Mouse (Mus musculus) MN1 (cell line): ENCODE measurements around the gene Dvl3.
"Not testable (repeated sequence)": the region's sequence is repeated elsewhere in the genome, so short reads cannot be mapped to it uniquely, and the experiment has no call there.

Source experiments
- DNase-seq: peaks from one replicate; pipeline ENCODE4 v3.0.0-alpha.2; 2016; ENCODE audit warnings: low spot score

Gene Dvl3

GRCm38 (mm10) chr16:20516726-20517201 is at the start of gene Dvl3:
Gene Dvl3 (plus strand): TSS chr16:20516982.
- DNase-seq = peak; percentile 90

GRCm38 (mm10) chr16:20470981-20471380 is 45.8 kb upstream of the Dvl3 start:
- no peak for DNase-seq

DNA sequence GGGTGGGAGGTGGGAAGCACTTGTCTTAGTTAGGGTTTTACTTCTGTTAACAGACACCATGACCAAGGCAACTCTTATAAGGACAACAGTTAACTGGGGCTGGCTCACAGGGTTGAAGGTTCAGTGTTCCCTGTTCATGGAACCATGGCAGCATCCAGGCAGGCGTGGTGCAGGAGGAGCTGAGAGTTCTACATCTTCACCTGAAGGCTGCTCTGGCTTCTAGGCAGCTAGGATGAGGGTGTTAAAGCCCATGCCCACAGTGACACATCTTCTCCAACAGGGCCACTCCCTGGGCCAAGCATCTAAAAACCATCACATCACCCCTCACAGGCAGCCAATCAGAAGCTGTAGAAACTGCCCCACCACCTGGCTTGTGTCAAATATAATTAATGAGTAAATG is 45.1 kb upstream of the Dvl3 start:
- DNase-seq = no peak

GRCm38 (mm10) chr16:20473748-20474147 is 43.0 kb upstream of the Dvl3 start:
- DNase-seq = no peak

- no peak for DNase-seq
Observed at GRCm38 (mm10) chr16:20474211-20474610, 42.6 kb upstream of the Dvl3 start.

DNA sequence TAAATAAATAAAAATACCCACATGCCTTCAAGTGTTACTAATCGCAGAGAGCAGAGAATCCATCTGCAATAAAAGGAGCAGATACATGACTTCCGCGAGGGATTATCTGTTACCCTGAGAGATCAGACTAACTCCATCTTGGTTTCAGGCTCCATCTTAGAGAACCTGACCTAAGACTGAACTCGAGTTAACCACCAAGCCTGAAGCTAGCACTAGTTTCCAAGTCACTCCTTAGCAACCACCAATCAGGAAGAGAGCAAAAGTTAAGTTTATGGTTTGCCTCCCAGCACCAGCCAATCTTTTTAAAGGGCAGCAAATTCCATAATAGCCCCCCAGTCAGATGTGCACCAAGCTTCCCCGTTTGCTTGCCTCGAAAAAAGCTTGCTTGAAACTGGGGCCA is 42.0 kb upstream of the Dvl3 start:
- no peak for DNase-seq

DNA sequence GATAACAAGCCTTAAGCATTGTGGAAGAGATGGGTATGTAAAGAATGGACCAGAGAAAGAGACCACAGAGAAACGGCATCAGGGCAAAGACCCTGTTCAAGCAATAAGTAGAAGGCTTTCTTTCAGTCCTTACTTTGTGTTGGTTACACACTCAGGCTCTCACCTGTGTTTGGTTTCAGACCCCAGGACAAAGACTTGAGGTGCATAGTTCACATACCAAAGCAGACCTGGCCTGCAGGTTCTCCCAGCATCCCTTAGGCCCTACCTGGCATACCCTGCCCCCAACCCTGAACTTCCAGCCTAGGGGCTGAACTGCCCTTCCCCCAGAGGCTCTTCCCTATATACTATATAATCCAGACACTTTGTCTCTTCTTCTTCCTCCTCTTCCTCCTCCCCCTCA is 41.4 kb upstream of the Dvl3 start:
- DNase-seq = no peak

DNA sequence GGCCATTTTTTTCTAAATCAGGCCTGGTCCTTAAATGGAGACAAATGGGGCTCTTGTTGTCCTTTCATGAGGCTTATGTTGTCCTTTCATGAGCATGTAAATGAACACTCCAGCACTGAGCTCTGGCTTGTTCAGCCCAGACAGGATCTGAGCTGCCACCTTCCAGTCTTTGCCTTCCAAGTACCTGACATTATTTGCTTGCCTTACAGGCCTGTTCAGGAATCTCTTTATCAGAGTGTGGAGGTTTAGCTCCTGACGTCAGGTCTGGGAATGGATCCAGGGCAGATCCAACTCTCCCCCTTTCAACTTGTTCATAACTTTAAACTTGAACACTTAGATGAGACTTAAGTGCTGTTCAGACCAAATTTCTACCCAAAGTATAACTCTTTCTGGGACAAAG is 39.9 kb upstream of the Dvl3 start:
- no peak for DNase-seq

- no peak for DNase-seq
Observed at GRCm38 (mm10) chr16:20477270-20477669, 39.5 kb upstream of the Dvl3 start.

DNA sequence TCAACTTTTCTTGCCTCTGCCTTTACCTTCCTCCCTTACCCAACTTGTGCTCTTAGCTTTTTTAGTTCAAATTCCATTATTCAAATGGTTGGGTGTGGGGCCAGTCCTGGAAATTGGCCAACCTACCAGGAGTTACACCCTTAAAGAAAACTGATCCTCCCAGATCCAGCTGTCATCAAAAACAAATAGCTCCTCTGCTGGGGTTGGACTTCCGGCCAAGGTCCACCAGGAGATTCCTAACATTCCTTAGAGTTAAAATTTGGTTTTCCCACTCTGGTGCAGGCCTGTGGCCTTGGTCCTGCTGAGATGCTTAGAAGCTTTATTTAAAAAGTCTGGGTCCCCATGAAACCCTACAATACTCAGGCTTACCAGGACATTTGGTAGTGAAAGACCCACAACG is 38.3 kb upstream of the Dvl3 start:
- DNase-seq = no peak

- not testable (repeated sequence) for DNase-seq
Observed at GRCm38 (mm10) chr16:20479026-20479760, 37.6 kb upstream of the Dvl3 start.

DNA sequence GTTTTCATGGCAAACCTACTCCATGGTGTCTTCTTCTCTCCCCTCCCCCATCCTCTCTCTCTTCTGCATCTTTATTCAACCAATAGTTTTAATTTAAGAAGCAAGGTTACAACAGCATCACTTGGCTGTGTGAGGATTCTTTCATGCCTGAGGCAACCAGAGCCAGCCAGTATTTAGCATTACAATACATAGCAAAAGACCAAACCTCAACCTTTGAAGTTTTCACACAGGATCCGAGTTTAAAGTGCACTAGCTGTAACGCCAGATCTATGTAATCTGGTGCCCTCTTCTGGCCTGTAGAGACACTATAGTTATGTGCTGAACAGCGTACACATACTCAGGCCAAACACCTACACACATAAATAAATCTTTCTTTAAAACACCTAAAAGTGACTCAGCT is 36.7 kb upstream of the Dvl3 start:
- DNase-seq = no peak

DNA sequence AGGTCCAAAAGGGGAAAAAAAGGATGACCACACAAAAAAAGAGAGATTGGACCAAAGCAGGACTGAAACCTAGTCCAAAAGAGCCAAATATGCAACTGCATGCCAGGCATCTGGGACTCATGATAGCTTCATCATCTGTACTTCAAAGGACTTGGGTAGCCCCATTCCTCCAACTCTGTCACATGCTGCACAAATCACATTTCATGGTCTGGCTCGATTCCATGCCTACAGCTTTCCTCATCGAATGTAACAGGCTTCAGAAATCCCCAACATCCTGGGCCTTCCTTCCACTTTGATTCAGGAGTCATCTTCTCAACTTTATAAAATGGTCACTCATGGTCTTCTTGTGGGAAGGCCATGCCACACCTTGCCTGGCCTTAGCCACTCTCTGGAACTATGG is 35.0 kb upstream of the Dvl3 start:
- no peak for DNase-seq

DNA sequence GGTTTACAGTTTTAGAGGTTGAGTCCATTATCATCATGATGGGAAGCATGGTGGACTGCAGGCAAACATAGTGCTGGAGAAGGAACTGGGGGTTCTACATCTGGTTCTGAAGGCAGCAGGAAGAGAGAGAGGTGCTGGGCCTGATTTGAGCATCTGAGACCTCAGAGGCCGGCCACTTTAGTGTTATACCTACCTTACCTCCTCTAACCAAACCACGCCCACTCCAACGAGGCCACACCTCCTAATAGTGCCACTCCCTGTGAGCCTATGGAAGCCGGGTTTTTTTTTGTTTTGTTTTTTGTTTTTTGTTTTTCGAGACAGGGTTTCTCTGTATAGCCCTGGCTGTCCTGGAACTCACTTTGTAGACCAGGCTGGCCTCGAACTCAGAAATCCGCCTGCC is 33.1 kb upstream of the Dvl3 start:
- DNase-seq = not testable (repeated sequence)

- DNase-seq = no peak
Observed at GRCm38 (mm10) chr16:20485061-20485460, 31.7 kb upstream of the Dvl3 start.

DNA sequence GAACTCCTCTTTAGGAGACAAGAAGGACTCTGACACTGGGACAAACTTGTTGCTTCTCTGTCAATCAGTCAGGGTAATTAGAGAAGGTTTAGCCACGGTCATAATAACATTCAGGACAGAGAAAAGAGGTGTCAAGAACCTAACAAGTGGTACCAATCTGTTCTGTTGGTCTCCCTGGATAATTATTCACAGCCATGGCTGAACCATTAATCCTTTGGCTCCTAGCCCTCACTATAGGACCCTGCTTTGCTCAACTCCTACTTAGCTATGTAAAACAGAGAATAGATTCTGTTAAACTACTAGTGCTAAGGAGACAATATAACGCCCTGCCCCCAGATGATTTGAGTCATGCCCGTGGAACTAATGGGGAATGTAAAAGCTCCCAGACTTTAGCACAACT is 30.7 kb upstream of the Dvl3 start:
- no peak for DNase-seq

DNA sequence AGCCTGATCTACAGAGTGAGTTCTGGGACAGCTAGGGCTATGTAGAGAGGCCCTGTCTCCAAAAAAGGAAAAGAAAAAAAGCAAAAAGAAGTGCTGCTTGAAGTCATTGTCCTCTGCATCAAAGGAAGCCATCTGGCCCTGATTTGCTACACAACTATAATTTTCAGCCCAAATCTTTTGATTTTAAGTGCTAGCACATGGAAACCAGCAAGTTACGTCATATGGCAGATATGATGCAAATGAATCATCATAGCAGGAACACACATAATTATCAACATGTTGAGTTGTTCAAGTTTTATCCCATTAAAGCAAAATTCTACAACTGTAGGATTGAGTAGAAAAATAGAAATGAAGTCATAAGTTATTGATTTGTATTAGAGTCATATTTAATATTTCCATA is 28.6 kb upstream of the Dvl3 start:
- no peak for DNase-seq

DNA sequence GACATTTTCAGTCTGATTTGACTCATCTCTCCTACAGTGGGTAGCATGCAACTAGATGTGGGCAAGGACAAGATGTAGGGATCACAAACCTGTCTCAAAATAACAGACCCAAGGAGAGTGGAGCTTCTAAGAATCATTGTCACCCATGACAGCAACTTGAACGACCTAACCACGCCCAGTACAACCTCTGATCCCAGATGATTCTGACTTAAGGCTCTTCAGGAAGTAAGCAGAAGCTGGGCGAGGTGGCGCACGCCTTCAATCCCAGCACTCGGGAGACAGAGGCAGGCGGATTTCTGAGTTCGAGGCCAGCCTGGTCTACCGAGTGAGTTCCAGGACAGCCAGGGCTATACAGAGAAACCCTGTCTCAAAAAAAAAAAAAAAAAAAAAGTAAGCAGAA is 28.0 kb upstream of the Dvl3 start:
- not testable (repeated sequence) for DNase-seq

DNA sequence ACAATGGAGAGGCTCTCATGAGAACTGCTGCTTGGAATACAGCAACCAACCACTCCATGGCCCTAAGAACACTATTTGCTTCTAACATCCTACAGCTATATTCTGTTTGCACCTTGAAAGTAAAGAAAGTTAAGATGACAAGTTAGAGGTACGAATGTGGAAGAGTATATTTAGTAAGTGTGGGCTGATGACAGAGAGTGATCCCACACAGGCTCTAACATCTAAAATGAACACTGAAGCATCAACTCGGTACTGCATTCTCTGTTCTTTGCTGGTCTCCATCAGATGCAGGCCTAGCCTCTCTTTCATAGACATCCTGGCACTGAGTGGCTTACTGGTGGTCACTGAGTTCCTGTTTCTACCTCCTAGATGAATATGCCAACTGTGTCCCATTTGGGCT is 27.5 kb upstream of the Dvl3 start:
- DNase-seq = no peak

GRCm38 (mm10) chr16:20490581-20490980 is 26.2 kb upstream of the Dvl3 start:
- DNase-seq = no peak

DNA sequence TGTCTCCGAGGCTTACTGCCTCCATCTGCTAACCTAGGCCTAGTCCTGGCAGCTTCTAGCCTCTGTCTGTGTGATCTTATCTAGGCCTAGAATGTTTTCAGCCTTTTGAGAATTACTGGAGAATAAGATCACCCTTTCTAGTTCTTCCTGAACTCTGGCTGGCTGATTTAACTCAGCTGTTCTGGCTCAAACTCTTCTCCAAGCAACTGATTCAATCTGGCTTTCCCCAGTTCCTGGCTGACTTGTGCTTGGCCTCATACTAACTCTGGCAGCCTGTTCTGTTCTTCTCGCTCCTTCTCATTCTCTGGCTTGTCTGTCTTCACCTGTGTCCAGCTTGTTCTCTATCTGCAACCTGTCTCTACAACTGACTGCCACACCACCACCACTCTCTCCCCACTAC is 25.5 kb upstream of the Dvl3 start:
- DNase-seq = no peak

GRCm38 (mm10) chr16:20493452-20493851 is 23.3 kb upstream of the Dvl3 start:
- no peak for DNase-seq

DNA sequence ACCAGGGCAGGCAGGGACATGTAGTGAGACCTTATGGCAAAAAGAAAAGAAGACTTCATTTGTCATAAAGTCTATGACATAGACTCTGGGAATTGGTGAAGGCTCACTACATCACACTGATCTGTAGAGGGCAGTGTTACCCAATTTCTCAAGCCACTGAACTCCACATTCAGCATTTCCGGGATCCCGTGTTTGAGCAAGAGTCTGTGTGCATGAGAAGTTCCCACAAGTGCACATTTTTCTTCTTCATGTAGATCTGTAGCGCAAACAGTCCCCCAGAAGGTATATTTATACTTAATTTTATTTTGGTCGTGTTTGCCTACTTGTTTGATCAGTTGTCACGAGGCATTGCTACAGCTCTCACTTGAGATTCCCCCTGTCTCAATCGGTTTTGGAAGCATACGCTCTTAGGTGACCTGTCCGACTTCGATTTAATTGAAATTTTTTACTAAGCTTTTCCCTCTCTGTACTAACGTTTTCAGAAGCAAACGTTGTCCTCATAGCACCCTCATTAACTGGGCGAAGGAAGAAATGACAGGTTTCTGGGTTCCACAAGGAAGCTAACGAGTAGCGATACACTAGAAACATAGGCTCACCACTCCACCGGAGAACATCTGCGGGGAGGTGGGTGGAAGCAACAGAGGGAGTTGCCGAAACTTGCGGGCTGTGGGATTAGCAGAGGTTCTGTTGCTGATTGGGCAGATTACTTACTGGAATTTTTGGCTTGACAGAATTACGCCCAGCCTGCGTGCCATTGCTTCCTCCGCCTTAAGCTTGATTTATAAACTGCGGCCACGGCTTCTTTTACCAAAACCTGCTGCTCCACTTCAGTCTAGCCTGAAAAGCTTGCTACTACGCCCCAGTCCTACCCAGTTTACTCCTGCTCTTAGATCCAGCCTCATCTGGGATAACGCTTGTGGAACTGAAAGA is 19.8 kb upstream of the Dvl3 start:
- peak; percentile 61 for DNase-seq
